Mouse (Mus musculus): ENCODE results near the gene Sfmbt1.
"Not testable (repeated sequence)": the region's sequence is repeated elsewhere in the genome, so short reads cannot be mapped to it uniquely, and the experiment has no call there.

Gene Sfmbt1

DNA sequence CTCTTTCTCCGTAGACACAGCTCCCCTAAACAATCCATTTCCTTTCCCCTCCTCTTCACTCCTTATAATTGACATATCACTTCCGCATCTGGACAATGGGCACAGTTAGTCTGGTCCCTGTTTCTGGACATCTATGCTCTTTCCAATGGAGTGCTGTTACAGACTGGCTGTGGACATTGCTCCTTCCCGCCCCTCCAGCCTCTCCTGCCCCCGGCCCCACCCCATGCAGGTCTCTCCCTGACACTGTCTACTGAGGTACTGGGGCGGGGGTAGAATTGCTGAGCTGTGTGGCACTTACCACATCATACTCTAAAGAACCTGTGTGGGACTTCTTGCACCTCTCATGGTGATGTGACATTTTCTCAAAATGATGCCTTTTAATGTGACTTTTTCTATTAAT is 11.6 kb upstream of the Sfmbt1 start:
- Histone ChIP-seq H3K36me3 (ENCODE audit: control insufficient read depth, insufficient read depth, low read length, poor library complexity, severe bottlenecking) (no peaks in the 10 kb centered on the region), H3K27me3 (ENCODE audit: control insufficient read depth, insufficient read depth, low read length, poor library complexity, severe bottlenecking) (no peaks in the 10 kb centered on the region)
- no peak for DNase-seq (ENCODE audit: low read depth, low spot score)

DNA sequence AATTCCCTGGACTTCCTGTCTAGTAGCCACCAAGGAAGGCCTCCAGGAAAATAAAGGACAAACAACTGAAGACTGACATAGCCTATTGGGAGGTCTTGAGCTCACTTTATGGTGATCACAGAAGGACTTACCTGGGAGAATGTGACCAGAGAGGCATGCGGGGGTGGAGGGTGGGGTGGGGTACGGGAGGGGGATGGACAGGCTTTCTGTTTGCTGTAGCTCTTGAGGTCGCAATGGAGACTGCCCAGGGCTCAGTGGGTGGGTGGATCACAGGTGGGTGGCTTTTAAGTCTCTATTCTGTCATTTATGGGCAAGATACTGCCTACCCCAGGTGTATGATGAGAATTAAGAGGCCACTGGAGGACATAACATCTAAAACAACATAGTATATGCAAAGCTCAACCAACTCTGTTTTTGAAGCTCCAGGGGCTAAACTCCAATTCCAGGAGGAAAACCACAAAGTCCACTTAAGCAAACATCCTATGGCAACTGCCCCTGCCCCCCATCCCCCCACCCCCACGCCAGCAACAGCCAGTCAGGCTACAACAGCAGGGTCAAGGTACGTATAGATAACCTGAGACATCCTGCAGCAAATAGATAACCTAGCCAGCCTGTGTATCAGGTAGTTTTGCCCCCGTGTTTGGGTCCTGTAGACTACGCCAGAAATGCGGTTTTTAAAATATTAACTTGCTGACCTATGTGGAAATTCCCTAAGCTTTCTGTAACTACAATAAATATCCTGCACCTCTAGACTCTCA is 10.4 kb upstream of the Sfmbt1 start:
- DNase-seq (ENCODE audit: low read depth, low spot score), result no peak
- Histone ChIP-seq H3K27me3 (ENCODE audit: control insufficient read depth, insufficient read depth, low read length, poor library complexity, severe bottlenecking) (no peaks in the 10 kb centered on the region), H3K36me3 (ENCODE audit: control insufficient read depth, insufficient read depth, low read length, poor library complexity, severe bottlenecking) (no peaks in the 10 kb centered on the region)

DNA sequence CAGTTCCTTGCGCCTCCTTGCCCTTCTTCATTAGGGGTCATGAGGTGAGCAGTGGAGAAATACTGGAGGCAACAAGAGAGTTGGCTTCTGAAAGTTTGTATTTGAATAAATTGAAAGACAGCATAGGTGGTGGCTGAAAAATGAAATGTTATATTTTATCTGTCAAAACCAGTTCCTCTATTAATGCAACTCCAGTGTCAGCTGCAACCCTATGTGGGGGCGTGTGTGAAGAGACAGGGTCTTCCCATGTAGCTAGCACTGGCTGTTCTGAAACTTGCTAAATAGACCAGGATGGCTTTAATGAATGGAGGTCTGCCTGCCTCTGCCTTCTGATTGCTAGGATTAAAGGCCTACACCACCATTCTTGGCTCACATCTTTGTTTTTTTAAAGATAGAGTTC is 2.8 kb upstream of the Sfmbt1 start:
- H3K36me3 ChIP-seq (ENCODE audit: control insufficient read depth, insufficient read depth, low read length, poor library complexity, severe bottlenecking), result no peaks in the 10 kb centered on the region
- no peak for DNase-seq (ENCODE audit: low read depth, low spot score)

DNA sequence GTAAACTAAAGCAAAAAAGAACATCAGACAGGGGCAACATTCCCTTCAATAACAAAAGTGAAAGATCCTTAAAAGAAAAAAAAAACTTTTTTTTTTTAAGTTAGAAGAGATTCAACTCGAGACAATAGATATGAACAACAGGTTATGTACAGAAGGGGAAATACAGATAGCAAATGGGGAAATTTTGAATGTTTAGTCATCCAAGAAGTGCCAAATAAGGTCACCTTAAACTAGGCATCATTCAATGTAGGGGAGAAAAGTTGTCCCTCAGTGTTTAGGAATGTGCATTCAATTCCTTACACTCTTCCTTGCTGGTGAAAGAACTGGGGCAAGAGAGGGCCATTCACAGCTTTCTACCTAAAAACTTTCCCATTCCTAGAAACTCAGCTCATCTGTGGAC is 880 bp upstream of the Sfmbt1 start:
- Histone ChIP-seq H3K36me3 (ENCODE audit: control insufficient read depth, insufficient read depth, low read length, poor library complexity, severe bottlenecking) (no peaks in the 10 kb centered on the region), H3K27me3 (ENCODE audit: control insufficient read depth, insufficient read depth, low read length, poor library complexity, severe bottlenecking) (no peaks in the 10 kb centered on the region)
- peak; percentile 23 for DNase-seq (ENCODE audit: low read depth, low spot score)

More for the DNA sequence above, 2.8 kb upstream of the Sfmbt1 start:
- H3K27me3 ChIP-seq (ENCODE audit: control insufficient read depth, insufficient read depth, low read length, poor library complexity, severe bottlenecking), result no peaks in the 10 kb centered on the region

DNA sequence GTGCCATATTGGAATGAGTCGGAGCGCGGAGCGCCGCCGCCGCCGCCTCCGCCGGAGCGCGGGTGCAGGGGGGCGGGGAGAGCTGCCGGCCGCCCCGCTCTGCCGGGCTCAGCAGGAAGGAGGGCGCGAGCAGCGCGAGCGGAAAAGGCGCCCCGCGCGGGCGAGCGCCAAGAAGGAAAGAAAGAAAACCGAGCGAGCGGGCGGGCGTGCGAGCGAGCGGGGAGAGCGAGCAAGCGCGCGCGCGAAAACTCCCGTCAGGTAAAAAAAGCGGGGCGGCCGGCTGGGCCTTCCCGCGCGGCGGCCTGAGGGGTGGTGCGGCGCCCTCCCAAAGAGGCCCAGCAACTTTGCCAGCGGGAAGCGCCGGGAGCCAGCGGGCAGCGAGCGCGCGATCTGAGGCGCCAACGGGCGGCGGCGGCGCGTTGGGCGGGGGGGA is 985 bp downstream of the Sfmbt1 start:
- no peaks in the 10 kb centered on the region for H3K36me3 ChIP-seq (ENCODE audit: control insufficient read depth, insufficient read depth, low read length, poor library complexity, severe bottlenecking)
- no peaks in the 10 kb centered on the region for H3K27me3 ChIP-seq (ENCODE audit: control insufficient read depth, insufficient read depth, low read length, poor library complexity, severe bottlenecking)
- peak; percentile 88 for DNase-seq (ENCODE audit: low read depth, low spot score)

DNA sequence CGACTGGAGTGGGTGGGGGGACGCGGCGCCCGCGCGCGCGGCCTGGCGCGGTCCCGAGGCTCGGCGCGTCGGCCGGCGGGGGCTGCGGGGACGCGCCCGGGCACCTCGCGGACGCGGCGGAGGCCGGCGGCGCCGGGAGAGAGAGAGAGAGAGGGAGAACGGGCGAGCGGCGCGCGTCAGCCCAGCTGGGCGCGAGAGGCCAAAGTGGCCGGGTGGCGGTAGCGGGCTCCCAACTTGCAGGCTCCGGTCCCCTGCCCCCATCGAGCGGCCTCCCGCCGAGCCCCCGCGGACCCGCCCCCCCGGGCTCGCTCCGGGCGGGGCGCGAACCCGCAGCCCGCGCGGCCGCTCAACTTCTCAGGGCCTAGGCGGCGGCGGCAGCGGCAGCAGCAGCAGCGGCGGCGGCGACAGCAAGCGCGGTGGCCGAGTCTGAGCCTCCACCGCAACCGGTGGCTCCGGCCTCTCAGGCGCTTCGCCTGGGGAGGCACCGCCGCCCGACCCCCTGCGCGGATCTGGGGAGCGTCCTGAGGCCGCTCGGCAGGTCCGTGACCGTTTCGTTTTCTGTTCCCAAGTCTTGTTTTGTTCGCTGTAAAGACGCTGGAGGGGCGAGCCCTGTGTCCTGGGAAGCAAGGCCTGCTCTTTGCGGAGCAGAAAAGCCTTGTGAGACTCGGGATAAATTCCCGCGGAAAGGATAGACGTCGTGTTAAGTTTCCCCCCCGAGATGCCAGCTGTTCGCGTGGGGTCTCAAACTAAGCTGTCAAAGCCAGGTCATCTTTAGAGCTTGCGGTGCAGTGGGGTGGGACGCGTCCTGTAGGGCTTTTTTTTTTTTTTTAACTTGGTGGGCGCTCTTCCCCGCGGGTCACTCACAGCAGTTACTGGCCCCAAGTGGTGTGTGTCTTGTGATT is 1.7 kb downstream of the Sfmbt1 start:
- Histone ChIP-seq H3K27me3 (ENCODE audit: control insufficient read depth, insufficient read depth, low read length, poor library complexity, severe bottlenecking) (no peaks in the 10 kb centered on the region), H3K36me3 (ENCODE audit: control insufficient read depth, insufficient read depth, low read length, poor library complexity, severe bottlenecking) (no peaks in the 10 kb centered on the region)
- peak; percentile 49 for DNase-seq (ENCODE audit: low read depth, low spot score)

DNA sequence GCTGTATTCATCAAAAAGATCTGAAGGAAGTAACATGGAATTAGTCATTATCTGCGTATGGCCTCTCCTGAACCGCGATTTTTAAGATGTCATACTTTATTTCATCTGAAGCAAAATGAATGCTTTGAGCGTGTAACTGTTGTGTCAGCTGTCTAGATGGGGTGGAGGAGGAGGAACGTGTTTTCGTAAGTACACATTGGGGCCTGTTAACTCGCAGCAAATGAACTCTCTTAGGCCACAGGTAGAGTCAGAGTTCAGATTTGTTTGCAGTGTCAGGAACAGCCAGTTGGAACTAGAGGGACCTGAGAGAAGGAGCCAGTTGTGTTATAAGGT is 2.3 kb downstream of the Sfmbt1 start:
- Histone ChIP-seq H3K27me3 (ENCODE audit: control insufficient read depth, insufficient read depth, low read length, poor library complexity, severe bottlenecking) (no peaks in the 10 kb centered on the region), H3K36me3 (ENCODE audit: control insufficient read depth, insufficient read depth, low read length, poor library complexity, severe bottlenecking) (no peaks in the 10 kb centered on the region)
- peak; percentile 39 for DNase-seq (ENCODE audit: low read depth, low spot score)

DNA sequence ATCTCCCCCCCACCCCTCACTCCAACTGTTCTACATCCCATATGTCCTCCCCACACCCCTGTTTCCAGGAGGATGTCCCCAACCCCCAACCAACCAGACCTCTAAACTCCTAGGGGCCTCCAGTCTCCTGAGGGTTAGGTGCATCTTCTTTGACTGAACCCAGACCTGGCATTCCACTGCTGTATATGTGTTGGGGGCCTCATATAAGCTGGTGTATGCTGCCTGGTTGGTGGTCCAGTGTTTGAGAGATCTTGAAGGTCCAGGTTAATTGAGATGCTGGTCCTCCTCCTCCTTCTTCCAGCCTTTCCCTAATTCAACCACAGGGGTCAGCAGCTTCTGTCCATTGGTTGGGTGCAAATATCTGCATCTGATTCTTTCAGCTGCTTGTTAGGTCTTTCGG is 4.0 kb downstream of the Sfmbt1 start:
- not testable (repeated sequence) for H3K27me3 ChIP-seq (ENCODE audit: control insufficient read depth, insufficient read depth, low read length, poor library complexity, severe bottlenecking); H3K36me3 ChIP-seq (ENCODE audit: control insufficient read depth, insufficient read depth, low read length, poor library complexity, severe bottlenecking); DNase-seq (ENCODE audit: low read depth, low spot score)

DNA sequence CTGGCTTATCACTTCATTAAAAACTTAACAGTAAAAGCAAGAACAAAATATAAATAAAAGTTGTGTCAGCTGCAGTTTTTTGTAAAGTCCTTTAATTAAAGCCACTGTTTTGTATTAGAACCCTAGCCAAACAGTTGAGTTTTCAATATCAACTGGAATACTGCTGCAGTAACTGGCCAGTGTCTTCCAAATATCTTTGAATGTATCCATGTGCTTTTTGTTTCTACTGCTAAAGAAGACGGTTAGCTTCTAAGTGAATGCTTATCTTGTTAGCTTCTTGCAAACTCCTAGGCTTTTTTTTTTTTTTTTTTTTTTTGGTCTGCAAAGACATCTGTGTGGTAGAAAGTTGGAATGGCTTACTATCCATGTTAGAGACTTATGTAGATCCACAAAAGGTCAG is 4.9 kb downstream of the Sfmbt1 start:
- no peaks in the 10 kb centered on the region for H3K36me3 ChIP-seq (ENCODE audit: control insufficient read depth, insufficient read depth, low read length, poor library complexity, severe bottlenecking)
- no peak for DNase-seq (ENCODE audit: low read depth, low spot score)
- no peaks in the 10 kb centered on the region for H3K27me3 ChIP-seq (ENCODE audit: control insufficient read depth, insufficient read depth, low read length, poor library complexity, severe bottlenecking)

DNA sequence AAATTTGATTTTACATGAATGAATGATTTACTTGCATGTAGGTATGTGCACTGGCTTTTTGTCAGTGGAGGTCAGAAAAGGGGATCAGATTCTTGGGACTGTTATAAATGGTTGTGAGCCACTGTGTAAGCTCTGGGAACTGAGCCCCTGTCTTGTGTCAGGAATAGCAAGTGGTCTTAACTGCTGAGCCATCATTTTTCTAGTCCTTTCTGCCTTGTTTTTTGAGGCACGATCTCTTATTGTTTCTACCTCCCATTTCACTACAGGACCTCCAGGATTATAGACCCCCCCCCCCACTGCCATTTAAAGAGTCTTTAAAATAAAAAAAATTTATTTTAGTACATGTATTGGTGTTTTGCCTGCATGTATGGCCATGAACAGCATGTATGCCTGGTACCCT is 7.2 kb downstream of the Sfmbt1 start:
- no peak for DNase-seq (ENCODE audit: low read depth, low spot score)
- H3K27me3 ChIP-seq (ENCODE audit: control insufficient read depth, insufficient read depth, low read length, poor library complexity, severe bottlenecking), result no peaks in the 10 kb centered on the region
- H3K36me3 ChIP-seq (ENCODE audit: control insufficient read depth, insufficient read depth, low read length, poor library complexity, severe bottlenecking), result no peaks in the 10 kb centered on the region

DNA sequence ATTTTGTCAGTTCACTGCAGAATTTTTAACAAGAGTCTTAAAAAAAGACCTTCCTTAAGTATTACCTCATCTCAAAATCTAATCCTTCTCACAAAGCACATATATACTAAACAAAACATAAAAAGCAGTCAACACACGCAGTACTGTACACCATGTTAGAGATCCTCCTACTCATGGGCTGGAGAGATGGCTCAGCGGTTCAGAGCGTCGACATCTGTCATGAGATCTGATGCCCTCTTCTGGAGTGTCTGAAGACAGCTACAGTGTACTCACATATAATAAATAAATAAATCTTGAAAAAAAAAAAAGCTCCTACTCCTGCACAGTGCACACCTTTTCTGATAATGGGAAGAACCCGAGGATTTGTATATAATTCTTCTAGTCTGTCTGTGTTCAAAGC is 7.8 kb downstream of the Sfmbt1 start:
- Histone ChIP-seq H3K36me3 (ENCODE audit: control insufficient read depth, insufficient read depth, low read length, poor library complexity, severe bottlenecking) (no peaks in the 10 kb centered on the region), H3K27me3 (ENCODE audit: control insufficient read depth, insufficient read depth, low read length, poor library complexity, severe bottlenecking) (no peaks in the 10 kb centered on the region)
- DNase-seq (ENCODE audit: low read depth, low spot score), result peak; percentile 38

DNA sequence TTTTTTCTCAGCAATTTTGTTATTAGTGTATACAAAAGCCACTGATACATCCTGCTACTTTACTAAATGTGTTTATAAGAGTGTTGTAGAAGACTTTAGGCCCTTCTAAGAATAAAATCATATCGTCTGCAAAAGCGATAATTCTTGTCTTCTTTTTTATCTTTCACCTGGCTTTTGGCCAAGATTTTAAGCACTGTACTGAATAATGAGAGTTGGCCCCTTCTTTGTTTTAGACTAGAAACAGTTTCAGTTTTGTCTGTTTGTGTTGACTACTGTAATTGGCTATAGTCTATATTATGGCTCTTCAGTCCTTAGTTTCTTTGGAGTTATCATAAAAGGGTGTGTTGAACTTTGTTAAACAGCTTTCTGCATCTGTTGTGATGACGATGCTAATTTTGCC is 17.2 kb downstream of the Sfmbt1 start:
- no peak for DNase-seq (ENCODE audit: low read depth, low spot score)
- no peaks in the 10 kb centered on the region for H3K36me3 ChIP-seq (ENCODE audit: control insufficient read depth, insufficient read depth, low read length, poor library complexity, severe bottlenecking)
- no peaks in the 10 kb centered on the region for H3K27me3 ChIP-seq (ENCODE audit: control insufficient read depth, insufficient read depth, low read length, poor library complexity, severe bottlenecking)

DNA sequence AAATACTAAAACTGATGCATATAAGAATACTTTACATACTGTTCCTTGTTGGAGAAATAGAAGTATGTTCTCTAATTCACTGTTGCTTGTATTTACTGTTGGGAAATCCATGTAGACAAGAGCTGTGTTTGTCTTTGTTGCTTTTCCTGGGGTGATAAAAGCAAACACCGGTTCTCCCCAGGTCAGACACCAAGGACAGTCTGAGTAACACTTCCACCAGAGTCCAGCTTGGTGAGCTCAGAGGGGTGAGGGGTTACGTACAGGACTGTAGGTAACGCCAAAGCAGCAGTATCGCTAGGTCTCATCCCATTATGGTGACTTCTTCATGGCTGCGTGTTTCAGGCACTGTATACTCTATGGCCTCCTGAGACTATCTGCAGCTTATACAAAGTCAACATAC is 20.0 kb downstream of the Sfmbt1 start:
- DNase-seq (ENCODE audit: low read depth, low spot score), result no peak
- H3K27me3 ChIP-seq (ENCODE audit: control insufficient read depth, insufficient read depth, low read length, poor library complexity, severe bottlenecking), result no peaks in the 10 kb centered on the region
- H3K36me3 ChIP-seq (ENCODE audit: control insufficient read depth, insufficient read depth, low read length, poor library complexity, severe bottlenecking), result no peaks in the 10 kb centered on the region

DNA sequence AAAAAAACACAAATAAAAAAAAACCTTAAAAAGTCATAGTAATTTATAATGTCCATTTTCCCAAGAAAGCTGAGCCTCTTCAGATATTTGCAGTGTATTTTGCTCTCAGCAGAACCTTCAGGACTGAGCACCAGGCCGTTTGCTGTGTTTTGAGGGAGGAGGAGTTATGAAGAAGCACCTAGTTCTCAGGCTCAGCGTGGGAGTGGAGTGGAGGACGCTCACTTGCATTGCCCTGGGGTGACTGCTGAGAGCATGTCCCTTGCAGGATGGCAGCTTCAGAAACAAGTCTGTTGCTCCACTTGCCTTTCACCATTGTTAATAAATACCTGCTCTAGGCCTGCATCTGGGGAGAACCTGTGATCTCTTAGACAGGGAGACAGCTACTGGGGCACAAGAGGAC is 21.2 kb downstream of the Sfmbt1 start:
- Histone ChIP-seq H3K27me3 (ENCODE audit: control insufficient read depth, insufficient read depth, low read length, poor library complexity, severe bottlenecking) (no peaks in the 10 kb centered on the region), H3K36me3 (ENCODE audit: control insufficient read depth, insufficient read depth, low read length, poor library complexity, severe bottlenecking) (no peaks in the 10 kb centered on the region)
- no peak for DNase-seq (ENCODE audit: low read depth, low spot score)

DNA sequence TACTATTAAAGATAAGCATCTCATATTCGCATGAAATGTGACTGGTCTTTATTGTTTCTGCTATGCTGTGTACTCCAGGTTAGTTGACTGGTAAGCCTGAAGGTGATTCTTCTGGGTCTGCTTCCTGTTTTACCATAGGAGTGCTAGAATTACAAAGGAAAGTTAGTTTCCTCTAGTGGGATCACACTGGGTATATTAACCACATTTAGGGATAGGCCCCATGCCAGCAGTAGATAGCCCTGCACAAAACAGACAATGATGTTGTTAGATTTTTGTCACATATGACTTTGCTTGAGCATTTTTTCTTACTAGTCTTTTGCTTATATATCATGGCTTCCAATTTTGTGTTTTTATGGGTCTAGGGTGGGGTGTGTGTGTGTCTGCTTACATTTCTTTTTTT is 21.8 kb downstream of the Sfmbt1 start:
- H3K36me3 ChIP-seq (ENCODE audit: control insufficient read depth, insufficient read depth, low read length, poor library complexity, severe bottlenecking), result no peaks in the 10 kb centered on the region
- no peak for DNase-seq (ENCODE audit: low read depth, low spot score)
- no peaks in the 10 kb centered on the region for H3K27me3 ChIP-seq (ENCODE audit: control insufficient read depth, insufficient read depth, low read length, poor library complexity, severe bottlenecking)

Measured in splenic B cell, adult 2 months (primary cell).